12 mouse cellular contexts compared by ENCODE assay signal in the genomic region with DNA sequence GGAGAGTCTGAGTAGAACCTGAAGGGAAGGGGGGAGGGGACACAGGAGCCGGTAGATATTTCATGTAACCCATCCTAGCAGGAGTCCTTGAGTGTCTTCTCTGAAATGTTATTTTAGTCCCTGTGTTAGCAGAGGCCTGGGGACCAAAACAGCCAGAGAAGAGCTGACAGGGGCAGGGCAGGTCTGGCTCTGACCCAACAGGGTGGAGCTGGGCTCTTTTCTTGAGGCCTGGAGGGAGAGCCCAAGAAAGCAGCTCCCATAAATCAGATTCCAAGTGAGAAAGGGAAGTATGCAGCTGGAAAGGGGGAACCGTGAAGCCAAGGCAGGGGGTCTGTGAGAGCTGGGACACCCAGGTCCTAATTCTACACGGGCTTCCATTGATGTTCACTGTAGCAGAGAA. TPM values are rescaled to one million over a fixed set of nuclear protein-coding genes. Genes with fewer than 3 reads are reported as not detected.
"Had no signal": no experiment of that assay in that cellular context is flagged by ENCODE, and none has a peak within 500 bp of the region (broad histone marks: within the 10 kb centered on the region; RNA-seq: fewer than 3 reads in every experiment).

No protein-coding gene starts in this region.

- H3K4me2 ChIP-seq: limb, embryonic 15.5 days; liver, embryonic 12.5 days; lung, embryonic 15.5 days had no signal

- H3K4me3 ChIP-seq: limb, embryonic 15.5 days; liver, embryonic 12.5 days; lung, embryonic 15.5 days had no signal

- H3K4me1 ChIP-seq: liver, embryonic 12.5 days; lung, embryonic 15.5 days had no signal

- H3K27ac ChIP-seq: hindbrain, postnatal 0 days; limb, embryonic 15.5 days; liver, embryonic 12.5 days; lung, embryonic 15.5 days had no signal

- DNase-seq: layer of hippocampus, adult 9-11 months; layer of hippocampus, postnatal 36 days; lung, postnatal 14 days; right cerebral cortex, adult 18-20 months; right cerebral cortex, postnatal 25 days; thymus, postnatal 36 days had no signal

- ATAC-seq: hindbrain, postnatal 0 days; liver, embryonic 12.5 days; midbrain, embryonic 16.5 days had no signal

- H3K36me3 ChIP-seq: limb, embryonic 15.5 days; liver, embryonic 12.5 days; lung, embryonic 15.5 days had no signal

- H3K27me3 ChIP-seq: limb, embryonic 15.5 days; liver, embryonic 12.5 days; lung, embryonic 15.5 days had no signal

- H3K9ac ChIP-seq: limb, embryonic 15.5 days; liver, embryonic 12.5 days; lung, embryonic 15.5 days had no signal

- H3K9me3 ChIP-seq: limb, embryonic 15.5 days; liver, embryonic 12.5 days; lung, embryonic 15.5 days had no signal

RNA-seq across cellular contexts. Expression of gene Tmem132e, which starts 16.9 kb away (rescaled TPM):
- polyA plus RNA-seq: thymus, postnatal 0 days had no signal
